Mouse (Mus musculus): ENCODE results near the gene Cers6.

The Cers6 gene

DNA sequence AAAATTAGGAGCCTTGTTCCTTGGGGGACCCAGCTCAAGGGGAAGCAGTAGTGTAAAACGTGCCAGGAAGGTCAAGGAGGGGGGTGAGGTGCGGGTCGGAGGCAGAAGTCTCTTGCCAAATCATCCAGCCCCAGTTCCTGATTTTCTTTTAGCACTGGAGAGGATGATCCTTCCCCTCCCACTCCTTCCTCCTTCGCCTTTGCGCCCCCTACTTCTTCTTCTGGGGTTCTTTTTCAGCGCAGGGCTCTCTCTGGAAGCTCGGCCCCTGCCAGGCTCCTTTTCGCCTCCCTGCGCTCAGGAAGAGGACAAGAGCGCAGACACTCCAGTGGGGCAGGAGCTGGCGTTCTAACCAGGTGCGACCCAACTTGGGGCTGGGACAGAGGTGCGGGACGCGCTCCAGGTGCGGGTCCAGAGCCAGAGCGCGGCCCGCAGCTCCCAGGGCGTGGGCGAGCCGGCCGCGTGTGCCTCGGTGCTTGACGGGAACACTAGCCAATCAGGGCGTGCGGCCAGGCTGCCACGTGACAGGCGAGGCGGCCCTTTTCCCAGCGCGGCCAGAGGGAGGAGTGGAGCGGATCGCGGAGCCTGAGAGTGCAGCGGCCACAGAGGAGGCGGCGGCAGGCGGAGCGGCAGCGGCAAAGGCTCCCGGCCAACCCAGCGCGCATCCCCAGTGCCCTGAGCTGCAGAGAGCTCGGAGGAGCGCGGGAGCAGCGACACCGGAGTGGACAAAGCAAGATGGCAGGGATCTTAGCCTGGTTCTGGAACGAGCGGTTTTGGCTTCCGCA is at the start of gene Cers6:
Gene Cers6 (plus strand): TSS at position 538 of the 782 bp plus-strand sequence.
- DNase-seq, result peak; percentile 99

DNA sequence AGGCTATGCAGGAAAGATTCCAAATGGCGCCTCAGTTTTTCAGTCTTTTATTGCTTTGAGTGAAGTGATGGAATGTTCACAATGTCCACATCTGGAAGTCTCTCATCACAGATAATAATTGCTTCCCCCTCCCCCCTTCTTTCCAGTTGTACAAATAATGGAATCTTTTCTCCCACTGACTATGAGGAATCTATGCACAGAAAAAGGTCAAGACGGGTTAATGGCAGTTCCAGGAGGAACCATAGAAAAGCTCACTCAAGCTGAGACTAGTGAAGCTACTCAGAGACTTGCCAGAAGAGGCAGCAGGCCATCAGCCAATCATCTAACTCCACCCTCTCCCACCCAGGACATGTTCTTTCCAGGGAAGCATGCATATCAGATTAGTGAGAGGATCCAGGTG is 46.8 kb upstream of the Cers6 start:
- no peak for DNase-seq

DNA sequence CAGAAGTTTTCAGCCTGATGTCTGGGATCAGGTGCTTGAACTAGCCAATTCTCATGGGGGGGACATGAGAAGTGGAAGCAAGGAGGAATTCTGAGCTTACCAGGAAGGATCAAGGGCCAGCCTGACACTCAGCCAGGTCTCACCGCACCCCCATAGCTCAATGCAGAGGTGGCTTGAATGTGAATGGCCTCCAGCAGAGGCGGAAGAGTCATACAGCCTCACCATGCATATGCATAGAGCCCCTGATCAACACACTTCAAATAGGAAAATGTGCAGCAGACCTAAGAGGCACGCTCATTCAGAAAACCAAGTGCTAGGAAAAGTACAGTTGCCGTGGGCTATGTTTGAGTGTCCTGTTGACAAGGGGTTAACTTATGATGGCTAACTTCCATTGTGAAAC is 42.2 kb upstream of the Cers6 start:
- no peak for DNase-seq

DNA sequence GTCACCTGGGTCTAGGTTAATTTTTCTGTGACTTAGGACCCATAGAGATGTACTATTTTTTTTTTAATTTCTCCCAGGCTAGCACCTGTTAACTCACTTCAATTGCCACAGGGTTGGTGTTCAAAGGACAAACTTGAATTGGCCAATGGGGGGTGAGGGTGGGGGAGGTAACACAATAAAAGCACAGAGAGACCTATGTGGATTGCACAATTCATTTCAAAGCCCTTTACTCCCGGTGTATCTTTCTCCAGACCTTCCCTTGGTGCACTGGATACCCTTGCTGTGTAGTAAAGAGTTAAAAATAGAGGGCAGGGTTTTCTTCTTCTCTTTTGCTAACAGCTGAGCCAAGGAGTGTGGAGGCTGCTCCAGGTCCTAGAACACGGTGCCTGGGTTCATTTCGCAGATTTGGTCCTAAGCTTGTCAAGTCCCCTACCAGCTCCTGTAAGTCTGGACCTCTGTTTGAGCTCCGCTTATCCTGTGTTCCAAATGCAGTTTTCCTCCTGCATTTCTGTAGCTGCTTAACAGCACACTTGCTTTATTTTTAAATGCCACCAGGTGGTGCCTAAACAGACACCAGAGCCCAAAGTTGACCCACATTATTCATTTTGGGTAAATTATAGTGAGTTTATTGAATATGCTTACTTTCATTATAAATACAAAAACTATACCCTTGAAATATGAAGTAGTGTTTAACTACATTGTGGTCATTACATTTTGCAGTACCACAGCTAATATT is 38.9 kb upstream of the Cers6 start:
- DNase-seq, result peak in 1 of 2 experiments; percentile 7

DNA sequence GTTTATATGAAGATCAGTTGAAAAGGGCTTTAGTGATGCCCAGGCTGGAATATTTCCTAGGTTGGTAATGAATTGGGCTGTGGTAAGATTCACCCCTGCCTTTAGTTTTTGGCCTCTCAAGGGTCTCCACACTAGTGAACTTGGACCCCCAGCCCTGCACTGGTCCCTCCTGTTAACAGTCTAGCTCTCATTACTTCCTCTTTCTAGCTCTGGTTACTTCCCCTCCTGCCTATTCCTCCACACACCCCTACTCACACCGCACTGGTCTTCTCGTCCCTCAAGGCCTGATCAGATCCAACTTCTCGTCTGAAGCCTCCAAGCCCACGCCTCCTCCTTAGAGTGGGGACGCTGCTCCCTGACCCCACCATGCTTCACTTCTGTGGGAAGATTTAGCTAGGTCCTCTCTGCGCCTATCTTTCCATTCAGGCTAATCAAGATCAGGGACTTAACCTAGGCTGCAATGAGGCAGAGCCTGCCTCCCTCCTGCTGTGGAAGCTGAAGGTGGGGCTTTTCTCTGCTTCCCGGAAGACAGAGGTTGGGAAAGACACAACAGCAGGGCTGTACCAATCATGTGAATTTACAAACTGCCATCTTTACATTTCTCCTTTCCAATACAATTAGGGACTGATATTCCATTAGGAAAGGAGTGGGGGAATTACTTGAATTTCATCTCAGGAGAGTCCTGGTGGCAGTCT is 35.8 kb upstream of the Cers6 start:
- DNase-seq, result no peak

DNA sequence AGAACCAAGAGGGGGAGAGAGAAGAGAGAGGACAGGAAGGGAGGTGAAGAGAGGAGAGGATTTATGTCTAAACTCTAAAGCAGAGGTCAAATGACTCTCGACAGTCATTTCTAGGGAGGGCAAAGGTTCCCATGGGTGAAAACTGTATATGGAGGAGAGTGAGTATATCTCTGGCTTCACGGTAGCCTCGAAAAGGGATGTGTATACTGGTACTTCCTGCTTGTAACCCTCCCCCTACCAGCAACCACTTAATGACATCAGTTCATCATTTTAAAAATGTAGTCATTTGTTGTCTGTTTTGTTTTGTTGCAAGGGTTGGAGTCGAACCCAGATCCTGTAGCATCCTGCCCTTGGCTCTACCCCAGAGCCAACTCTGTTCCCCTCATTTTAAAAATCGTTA is 17.9 kb upstream of the Cers6 start:
- no peak for DNase-seq

DNA sequence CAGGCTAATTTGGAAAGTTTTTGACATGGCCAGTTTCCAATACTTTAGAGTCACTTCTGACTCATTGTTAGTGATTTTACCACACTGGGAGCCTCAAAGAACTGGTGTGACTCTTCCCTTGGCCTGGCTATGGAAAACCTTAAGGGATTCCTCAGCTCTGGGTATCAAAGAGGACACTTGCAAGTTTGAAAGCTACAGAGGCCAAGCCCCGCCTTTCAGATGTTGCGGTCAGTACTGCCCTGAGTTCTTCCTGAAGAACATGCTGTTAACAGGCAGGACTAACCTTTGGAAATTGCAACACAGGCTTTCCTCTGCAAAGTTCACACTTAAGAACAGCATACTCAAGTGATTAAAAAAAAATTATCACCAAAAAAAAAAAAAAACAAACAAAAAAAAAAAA is 16.7 kb upstream of the Cers6 start:
- no peak for DNase-seq

DNA sequence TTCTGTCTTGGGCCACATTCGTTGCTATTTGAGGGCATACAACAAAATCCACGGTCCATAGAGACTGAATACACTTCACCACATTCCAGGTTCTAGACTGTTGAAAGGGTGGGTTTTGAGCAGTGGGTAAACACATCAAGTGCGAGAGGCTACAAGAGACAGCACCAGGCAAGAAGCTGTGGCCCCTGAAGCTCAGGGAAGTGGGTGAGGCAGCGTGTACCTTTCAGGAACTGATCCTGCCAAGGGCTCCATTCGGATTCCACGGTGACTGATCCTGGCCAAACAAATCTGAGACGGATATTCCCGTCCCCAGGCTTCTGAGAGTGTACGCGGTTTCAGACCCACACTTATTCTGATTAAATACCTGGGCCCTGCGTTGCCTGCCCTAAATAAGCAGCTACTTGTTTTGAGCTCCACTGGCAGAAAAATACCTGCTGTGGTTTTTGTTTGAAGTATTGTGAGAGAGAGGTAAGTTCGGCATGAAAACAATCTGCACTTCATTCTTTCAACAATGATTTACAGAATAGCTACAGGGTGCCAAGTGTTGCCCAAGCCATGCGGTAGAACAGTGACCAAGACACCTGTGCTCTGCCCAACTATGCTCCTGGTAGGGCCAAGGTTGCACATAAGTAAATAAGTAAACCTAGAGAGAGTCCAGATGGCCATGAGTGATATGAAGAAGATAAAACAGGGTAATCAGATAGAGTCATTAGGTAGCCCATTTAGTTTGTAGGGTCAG is 16.1 kb upstream of the Cers6 start:
- DNase-seq, result no peak

DNA sequence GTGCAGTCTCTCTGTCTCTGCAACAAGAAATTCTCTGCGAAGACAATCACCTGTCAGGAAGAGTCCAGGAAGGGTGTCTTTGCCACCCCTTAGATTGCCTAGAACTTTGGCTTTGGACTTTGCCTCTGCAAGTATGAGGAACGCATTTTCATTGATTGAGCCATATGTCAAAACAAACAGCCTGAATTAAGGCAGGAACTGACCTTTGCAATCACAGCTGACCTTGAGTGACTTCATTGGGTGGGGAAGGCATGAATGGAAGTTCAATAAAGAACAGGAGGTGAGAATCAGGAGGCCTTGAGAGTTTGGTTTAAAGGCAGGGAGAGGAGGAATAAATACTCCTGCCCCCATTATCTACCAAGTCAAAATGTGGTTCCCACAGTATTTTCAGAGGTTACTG is 850 bp upstream of the Cers6 start:
- DNase-seq, result no peak

DNA sequence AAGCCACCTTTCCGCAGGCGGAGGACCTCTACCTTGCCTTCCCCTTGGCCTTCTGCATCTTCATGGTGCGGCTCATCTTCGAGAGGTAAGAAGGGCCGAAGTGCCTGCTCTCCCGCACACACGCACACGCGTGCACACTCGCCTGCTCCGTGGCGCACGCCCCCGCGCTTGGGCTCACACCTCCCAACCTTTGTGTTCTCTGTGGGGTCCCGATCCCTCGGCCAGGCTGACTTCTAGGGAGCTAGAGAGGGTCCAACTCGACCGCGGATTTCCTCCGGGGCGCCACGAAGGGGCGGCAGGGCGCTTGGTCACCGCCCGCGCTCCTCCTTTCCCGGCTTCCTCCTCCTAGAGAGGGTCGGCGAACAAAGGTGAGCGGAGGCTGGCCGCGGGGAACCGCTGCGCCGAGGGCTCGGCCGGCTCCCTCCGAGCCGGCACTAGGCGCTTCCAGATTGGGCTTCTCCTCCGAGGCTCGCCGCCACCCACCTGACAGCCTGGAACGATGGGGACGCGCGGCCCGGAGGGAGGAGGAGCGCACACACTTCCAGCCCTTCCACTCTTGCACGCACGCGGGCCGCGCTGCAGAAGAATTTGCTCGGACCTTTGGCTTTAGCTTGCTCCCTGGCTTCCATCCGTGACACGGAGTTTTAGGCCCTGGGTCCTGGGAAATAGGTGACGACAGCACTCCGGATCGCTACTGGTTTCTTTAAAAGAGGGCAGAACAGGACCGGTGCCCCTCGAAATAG is 651 bp downstream of the Cers6 start:
- peak; percentile 67 to 74 for DNase-seq

DNA sequence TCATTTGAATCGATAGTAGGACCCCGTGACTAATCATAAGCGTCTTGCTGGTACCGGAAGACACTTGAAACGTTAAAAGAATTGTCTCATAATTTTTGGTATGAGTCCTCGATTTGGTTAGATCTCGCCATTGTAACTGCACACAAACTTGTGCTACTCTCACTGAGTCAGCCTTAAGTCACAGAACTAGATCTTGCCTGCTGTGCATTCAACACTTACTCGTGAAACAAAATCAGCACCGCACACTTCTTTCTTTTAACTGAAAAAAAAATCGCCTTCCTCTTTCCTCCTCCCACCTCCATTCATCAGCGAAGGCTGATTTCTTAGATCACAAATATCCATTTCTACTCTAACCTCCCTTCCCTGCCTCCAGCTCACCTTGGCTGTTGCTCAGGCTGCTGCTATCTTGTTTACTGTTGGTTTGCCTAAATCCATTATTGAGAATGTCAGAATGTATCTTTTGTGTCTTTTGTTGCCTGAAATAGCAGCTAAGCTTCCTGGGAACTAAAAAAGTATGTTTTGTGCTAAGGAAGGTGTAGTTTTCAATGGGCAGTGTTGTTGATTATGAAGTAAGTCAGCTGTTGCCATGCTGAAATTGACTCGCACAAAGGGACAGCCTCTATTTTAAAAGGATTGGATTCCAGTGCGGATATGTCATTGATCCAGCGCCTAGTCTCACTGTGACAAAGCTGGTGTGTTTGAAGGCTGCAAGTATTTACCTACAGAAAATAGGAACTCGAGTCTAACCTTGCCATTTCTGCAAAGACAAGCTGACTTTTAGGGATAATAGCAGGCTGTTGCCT is 1.4 kb downstream of the Cers6 start:
- DNase-seq, result no peak

DNA sequence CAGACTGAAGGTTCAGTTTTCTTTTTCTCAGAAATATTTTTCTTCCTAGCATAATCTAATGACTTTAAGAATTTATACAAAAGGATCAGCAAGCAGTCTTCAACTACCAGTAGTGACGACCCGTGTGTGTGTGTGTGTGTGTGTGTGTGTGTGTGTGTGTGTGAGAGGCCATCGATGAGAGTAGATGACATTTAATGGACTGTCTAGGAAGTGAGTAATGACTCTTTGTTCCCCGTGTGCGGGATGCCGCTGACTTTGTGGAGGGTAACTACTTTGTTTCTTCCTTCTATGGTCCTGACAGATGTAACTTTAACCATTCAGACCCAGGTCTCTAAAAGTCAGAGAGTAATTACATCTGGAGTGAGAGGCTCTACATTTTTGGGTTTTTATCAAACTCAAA is 2.3 kb downstream of the Cers6 start:
- DNase-seq, result no peak

DNA sequence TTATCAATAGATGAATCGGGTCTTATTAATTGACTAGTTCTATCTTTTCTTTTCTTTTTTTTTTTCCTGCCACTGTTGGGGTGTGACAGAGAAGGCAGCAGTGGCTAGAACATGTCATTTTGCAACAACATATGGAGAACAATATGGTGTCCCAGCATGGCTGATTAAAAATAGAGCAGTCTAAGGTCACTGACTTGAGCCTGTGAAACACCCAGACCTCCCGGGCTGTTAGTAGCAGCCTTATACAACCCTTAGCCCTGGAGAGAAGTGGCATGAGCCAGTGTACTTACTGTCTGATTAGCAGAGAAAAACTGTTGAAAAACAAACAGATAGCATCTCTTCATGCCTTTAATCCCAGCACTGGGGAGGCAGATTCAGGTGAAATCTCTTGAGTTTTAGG is 3.1 kb downstream of the Cers6 start:
- DNase-seq, result peak; percentile 19 to 70

DNA sequence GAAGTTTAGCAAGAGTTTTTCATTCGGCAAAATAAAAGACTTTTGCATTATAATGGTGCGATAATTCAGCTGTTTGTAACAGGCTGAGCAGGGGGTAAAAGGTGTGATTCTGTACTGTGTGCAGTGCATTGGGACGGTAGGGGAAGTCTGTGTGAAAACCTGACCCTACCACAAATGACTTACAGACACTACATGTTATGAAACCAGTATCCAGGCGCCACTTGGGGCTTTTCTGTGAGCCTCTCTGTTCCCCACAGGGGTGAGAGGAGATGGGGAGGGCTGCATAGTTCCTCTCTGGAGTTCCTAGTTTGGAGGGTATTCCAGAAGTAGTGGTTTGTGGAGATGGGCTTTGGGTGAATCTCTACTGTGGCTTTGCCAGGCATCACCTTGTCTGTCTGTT is 5.9 kb downstream of the Cers6 start:
- DNase-seq, result no peak

DNA sequence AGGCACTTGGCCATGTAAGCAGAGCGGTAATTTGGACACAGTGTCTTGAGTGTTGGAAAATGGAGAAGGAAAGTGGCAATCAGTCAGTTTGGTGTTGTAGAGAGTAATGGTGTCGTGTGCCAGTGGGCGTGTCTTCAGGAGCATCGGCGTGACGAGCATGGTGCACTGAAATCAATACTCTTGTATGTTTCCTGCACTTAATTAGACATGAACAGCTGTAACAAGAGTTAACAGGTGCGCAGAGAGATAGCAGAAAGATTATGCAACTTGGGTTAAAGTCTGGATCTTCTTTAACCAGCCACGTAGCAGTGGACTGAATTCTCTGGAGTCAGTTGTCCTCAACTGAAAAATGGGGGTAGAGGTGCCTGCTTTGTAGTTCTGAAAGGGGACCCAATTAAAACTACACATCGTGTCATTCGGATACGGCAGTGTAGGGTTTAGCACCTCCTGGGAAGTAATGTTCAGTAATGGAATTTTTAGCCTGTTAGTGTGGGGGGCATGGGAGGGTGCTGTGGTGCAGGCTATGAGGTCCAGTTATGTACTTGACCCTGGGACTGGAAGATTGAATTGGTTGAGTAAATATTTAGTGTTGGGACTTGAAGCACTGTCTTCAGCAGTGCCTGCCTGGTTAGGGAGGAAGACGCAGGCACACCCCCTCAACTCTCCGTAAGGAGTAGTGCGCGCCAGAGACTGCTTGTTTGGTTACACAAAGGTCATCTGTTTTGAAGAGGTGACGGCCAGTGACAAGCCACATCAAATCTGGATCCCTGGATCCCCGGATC is 9.9 kb downstream of the Cers6 start:
- DNase-seq, result no peak

DNA sequence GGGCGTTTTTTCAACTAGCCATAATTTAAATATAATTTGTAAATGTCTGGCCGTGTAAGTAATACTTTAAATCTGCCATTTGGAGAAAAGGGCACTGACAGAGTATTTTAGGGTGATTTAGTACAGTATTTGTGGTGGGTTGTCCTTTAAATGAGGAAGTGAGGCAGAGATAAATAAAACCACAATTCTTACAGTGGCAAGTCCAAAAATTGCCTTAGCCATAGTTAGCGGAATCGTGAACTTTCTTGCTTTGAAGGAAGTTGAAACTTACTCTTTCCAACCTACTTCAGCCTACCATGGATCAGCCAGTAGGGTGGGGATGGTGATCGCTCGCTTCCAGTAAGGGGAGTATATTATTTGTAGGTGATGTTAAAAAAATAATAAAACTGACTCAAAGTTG is 11.8 kb downstream of the Cers6 start:
- no peak for DNase-seq

DNA sequence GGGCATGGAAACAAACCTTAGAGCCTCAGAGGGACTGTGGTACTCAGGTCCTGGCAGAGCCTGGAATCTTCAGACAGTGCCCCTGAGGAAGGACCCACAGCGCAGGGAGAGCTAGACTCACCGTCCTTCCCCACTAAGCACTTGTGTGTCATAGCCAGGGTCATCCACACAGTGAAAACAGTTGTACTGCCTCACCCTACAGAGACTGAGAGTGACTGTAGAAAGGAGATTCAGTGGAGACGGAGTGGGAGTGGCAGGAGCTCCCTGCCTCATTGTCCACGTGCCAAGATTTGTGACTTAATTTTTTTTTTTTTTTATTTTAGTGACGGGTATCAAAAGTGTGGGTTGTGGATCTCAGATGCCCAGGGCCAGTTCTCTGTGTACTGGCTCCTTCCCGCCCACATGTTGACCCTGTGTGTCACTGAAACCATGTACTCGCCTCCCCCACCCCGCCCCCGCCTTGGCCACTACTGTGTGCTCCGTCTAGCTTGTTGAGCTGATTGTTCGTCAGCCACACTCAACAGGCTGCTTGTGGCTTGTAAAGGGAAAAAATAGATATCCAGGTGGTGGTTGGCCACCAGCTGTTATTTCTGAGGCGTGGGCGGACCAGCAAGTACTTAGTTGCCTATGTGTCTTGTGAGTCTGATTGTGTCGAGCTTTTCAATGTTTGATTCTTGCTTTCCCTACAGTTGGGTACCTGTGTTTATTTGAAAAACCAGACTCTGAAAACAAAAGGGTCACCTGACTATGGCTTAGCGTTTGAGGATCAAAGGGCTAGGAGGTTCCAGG is 12.6 kb downstream of the Cers6 start:
- DNase-seq, result no peak

DNA sequence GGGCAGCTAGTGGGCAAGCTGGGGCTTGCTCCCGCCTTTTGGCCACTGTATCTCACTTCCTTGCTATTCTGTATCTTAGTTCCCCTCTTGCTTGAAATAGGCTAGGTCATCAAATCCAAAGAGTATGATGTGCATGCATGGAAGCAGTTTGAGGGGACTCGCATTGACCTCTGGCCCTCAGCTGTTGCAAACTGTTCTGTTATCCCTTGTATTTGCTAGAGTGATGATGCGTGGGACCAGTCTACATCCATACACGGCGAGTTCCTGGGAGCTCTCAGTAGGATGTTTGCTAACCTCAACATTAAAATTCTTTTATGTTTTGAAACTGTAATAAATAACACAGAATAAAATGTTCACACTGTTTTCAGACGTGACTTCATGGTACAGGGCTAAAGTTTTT is 13.3 kb downstream of the Cers6 start:
- DNase-seq, result no peak

DNA sequence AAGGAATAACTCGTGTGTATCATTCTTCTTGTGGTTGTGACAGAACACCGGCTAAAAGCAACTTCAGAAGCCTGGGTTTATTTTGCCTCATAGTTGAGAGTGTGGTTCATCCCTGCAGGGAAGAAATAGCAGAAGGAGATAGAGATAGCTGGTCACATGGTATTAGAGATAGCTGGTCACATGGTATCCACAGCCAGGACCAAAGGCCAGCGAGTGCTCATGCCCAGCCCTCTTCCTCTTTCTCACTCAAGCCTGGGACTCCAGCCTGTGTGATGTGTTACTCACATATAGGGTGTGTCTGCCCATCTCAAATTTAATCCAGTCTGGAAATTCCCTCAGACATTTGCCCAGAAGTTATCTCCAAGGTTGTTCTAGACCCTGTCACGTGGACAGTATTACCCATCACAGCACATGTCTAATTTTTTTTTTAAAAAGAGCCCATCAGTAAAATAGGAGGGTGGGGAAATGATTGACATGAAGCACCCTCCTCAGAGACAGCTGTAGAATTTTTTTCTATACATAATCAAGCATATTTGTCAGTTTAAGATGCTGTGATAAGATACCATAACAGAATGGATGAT is 17.9 kb downstream of the Cers6 start:
- DNase-seq, result no peak
